Comparison of ENCODE assay signal across 8 mouse cellular contexts in genomic region chr9:106367001-106367400, GRCm38 (mm10). TPM values are rescaled to one million over a fixed set of nuclear protein-coding genes. Genes with fewer than 3 reads are reported as not detected.
DNase-seq lines count a peak whose midpoint lies in the region; ATAC-seq and TF ChIP-seq lines count a peak whose summit lies in the region.

No protein-coding gene starts in this region.

- peak overlapping the region; percentile 85 for H3K4me3 ChIP-seq in lung, embryonic 14.5 days (ENCODE audit: low read depth, low read length)
- peak overlapping the region; percentile 93 for H3K4me3 ChIP-seq in embryonic facial prominence, embryonic 15.5 days (replicated peaks)
- H3K4me3 ChIP-seq in liver, embryonic 11.5 days (ENCODE audit: low read depth, low read length) = peak overlapping the region; percentile 84
- peak overlapping the region; percentile 73 for H3K4me3 ChIP-seq in stomach, embryonic 14.5 days (ENCODE audit: low read depth, low read length)

- no peaks in the 10 kb centered on the region for H3K27me3 ChIP-seq in lung, embryonic 14.5 days (ENCODE audit: insufficient read depth, low read length)
- H3K27me3 ChIP-seq in embryonic facial prominence, embryonic 15.5 days = no peaks in the 10 kb centered on the region
- no peaks in the 10 kb centered on the region for H3K27me3 ChIP-seq in liver, embryonic 11.5 days (replicated peaks; ENCODE audit: control insufficient read depth, insufficient read depth, low read length)
- H3K27me3 ChIP-seq in stomach, embryonic 14.5 days (ENCODE audit: control insufficient read depth, insufficient read depth, low read length) = no peaks in the 10 kb centered on the region

- H3K27ac ChIP-seq in lung, embryonic 14.5 days (ENCODE audit: low read depth) = peak overlapping the region; percentile 83
- peak overlapping the region; percentile 99 for H3K27ac ChIP-seq in embryonic facial prominence, embryonic 15.5 days (replicated peaks)
- H3K27ac ChIP-seq in liver, embryonic 11.5 days (ENCODE audit: low read depth, low read length) = no peak overlapping the region
- H3K27ac ChIP-seq in stomach, embryonic 14.5 days (ENCODE audit: low read length) = peak overlapping the region; percentile 66

- peak; percentile 55 for DNase-seq in lung, embryonic 14.5 days
- no peak for DNase-seq in lung, postnatal 25 days (ENCODE audit: low spot score)
- DNase-seq in liver, embryonic 11.5 days (ENCODE audit: low spot score) = no peak
- DNase-seq in spleen, adult 18-20 months = no peak
- no peak for DNase-seq in thymus, postnatal 14 days
- no peak for DNase-seq in adipocyte (ENCODE audit: low spot score)

- TF ChIP-seq CTCF in lung, embryonic 14.5 days (IDR thresholded peaks at IDR 0.05; ENCODE audit: low read depth) = no peak

- H3K4me1 ChIP-seq in lung, embryonic 14.5 days (ENCODE audit: insufficient read depth) = peaks cover 22% of the 10 kb centered on the region
- peaks cover 45% of the 10 kb centered on the region for H3K4me1 ChIP-seq in embryonic facial prominence, embryonic 15.5 days
- peaks cover 26% of the 10 kb centered on the region for H3K4me1 ChIP-seq in liver, embryonic 11.5 days (replicated peaks; ENCODE audit: control insufficient read depth, insufficient read depth, low read length)
- peaks cover 21% of the 10 kb centered on the region for H3K4me1 ChIP-seq in stomach, embryonic 14.5 days (ENCODE audit: control insufficient read depth, insufficient read depth, low read length)

- H3K9ac ChIP-seq in lung, embryonic 14.5 days = peak overlapping the region; percentile 60
- H3K9ac ChIP-seq in embryonic facial prominence, embryonic 15.5 days = peak overlapping the region; percentile 55
- H3K9ac ChIP-seq in liver, embryonic 11.5 days (ENCODE audit: low read depth, low read length) = peak overlapping the region; percentile 47
- no peak overlapping the region; the same call in 1 of the 2 replicates for H3K9ac ChIP-seq in stomach, embryonic 14.5 days (replicated peaks; ENCODE audit: low read depth, low read length)

- no peak; the same call in 1 of the 2 replicates for ATAC-seq in lung, embryonic 14.5 days (ENCODE audit: insufficient read depth)
- ATAC-seq in embryonic facial prominence, embryonic 15.5 days (ENCODE audit: insufficient number of reproducible peaks, low FRiP score, low TSS enrichment, low read depth) = no peak
- ATAC-seq in liver, embryonic 11.5 days (replicated peaks; ENCODE audit: low FRiP score) = no peak
- no peak for ATAC-seq in stomach, embryonic 14.5 days (ENCODE audit: insufficient number of reproducible peaks, insufficient read depth, low FRiP score, low read depth)

- peaks cover 16% of the 10 kb centered on the region for H3K36me3 ChIP-seq in lung, embryonic 14.5 days (ENCODE audit: insufficient read depth)
- 0 out of 2 replicates have a peak, but pooled peaks cover 3% of the 10 kb centered on the region for H3K36me3 ChIP-seq in embryonic facial prominence, embryonic 15.5 days
- H3K36me3 ChIP-seq in liver, embryonic 11.5 days (ENCODE audit: control insufficient read depth, insufficient read depth, low read length) = peaks cover 8% of the 10 kb centered on the region
- H3K36me3 ChIP-seq in stomach, embryonic 14.5 days (ENCODE audit: control insufficient read depth, insufficient read depth, low read length) = peaks cover 6% of the 10 kb centered on the region; the same call in 1 of the 2 replicates

- no peaks in the 10 kb centered on the region for H3K9me3 ChIP-seq in lung, embryonic 14.5 days (ENCODE audit: low read depth, low read length)
- no peaks in the 10 kb centered on the region for H3K9me3 ChIP-seq in embryonic facial prominence, embryonic 15.5 days (replicated peaks)
- no peaks in the 10 kb centered on the region for H3K9me3 ChIP-seq in liver, embryonic 11.5 days (ENCODE audit: control insufficient read depth, low read length)
- H3K9me3 ChIP-seq in stomach, embryonic 14.5 days (ENCODE audit: control insufficient read depth, low read depth, low read length) = no peaks in the 10 kb centered on the region

- WGBS in lung, embryonic 14.5 days = 17% methylated on average over 5 of the region's 5 CpGs
- 19% methylated on average over 5 of the region's 5 CpGs for WGBS in embryonic facial prominence, embryonic 15.5 days
- 20% methylated on average over 5 of the region's 5 CpGs for WGBS in liver, embryonic 11.5 days
- WGBS in stomach, embryonic 14.5 days = 19% methylated on average over 5 of the region's 5 CpGs

- H3K4me2 ChIP-seq in lung, embryonic 14.5 days = peak overlapping the region; percentile 99
- peak overlapping the region; percentile 97 for H3K4me2 ChIP-seq in embryonic facial prominence, embryonic 15.5 days (replicated peaks)
- H3K4me2 ChIP-seq in liver, embryonic 11.5 days = peak overlapping the region; percentile 96
- peak overlapping the region; percentile 93 for H3K4me2 ChIP-seq in stomach, embryonic 14.5 days (replicated peaks; ENCODE audit: low read depth, low read length)

RNA-seq across cellular contexts. Expression of gene Dusp7, which starts 1.4 kb away (rescaled TPM):
- polyA plus RNA-seq in lung, embryonic 14.5 days (2014; fragmentation: Nextera tagmentation; extraction: Ambion mirVana) = 23.9 and 27.3 TPM in 2 replicates
- polyA plus RNA-seq in embryonic facial prominence, embryonic 15.5 days (2015; fragmentation: Nextera tagmentation; extraction: Ambion mirVana) = 42.3 and 44.2 TPM in 2 replicates
- 17.8 and 18.1 TPM in 2 replicates for polyA plus RNA-seq in liver, embryonic 11.5 days (2014; fragmentation: Nextera tagmentation; extraction: Ambion mirVana)
- 22.4 and 24.9 TPM in 2 replicates for polyA plus RNA-seq in stomach, embryonic 14.5 days (2014; fragmentation: Nextera tagmentation; extraction: Ambion mirVana)
